Mouse (Mus musculus) stomach, embryonic 16.5 days (tissue): ENCODE measurements at regions not wholly inside any gene's neighbourhood (a gene's known extent, or its start where the extent isn't known, plus 50 kb on each side); places are given as distances from the start of the nearest gene placed in this dataset.

Experiments
- ATAC-seq: fragments of 200-750 bp; cut with Nextera tagmentation; 2 replicates; pipeline ENCODE4 v1.8.0; 2017; ENCODE audit warnings: moderate number of reproducible peaks, moderate TSS enrichment; ENCODE audit not compliant: insufficient read depth, low FRiP score
- H3K27ac ChIP-seq: fragments of 300-500 bp; sonication (generic); 2 replicates; pipeline ENCODE4 v1.5.1; 2014; ENCODE audit warnings: low read length
- H3K27me3 ChIP-seq: fragments of 300-500 bp; sonication (generic); 2 replicates; pipeline ENCODE4 v1.6.1; 2014; ENCODE audit warnings: low read length, control low read depth, mixed read lengths; ENCODE audit not compliant: control insufficient read depth, insufficient read depth
- H3K36me3 ChIP-seq: fragments of 300-500 bp; sonication (generic); 2 replicates; pipeline ENCODE4 v1.6.1; 2014; ENCODE audit warnings: low read length; ENCODE audit not compliant: control insufficient read depth, insufficient read depth
- H3K4me1 ChIP-seq: fragments of 300-500 bp; sonication (generic); 2 replicates; pipeline ENCODE4 v1.6.1; 2014; ENCODE audit warnings: low read length, control low read depth, mixed read lengths; ENCODE audit not compliant: control insufficient read depth, insufficient read depth
- H3K4me2 ChIP-seq: fragments of 300-500 bp; sonication (generic); 2 replicates; pipeline ENCODE4 v1.6.1; 2014; ENCODE audit warnings: low read depth, low read length, mixed read lengths
- H3K4me3 ChIP-seq: fragments of 300-500 bp; sonication (generic); replicated peaks from 2 replicates; pipeline ENCODE4 v1.5.1; 2014; ENCODE audit warnings: mild to moderate bottlenecking, low read length
- H3K9ac ChIP-seq: fragments of 300-500 bp; sonication (generic); 2 replicates; pipeline ENCODE4 v1.6.1; 2014; ENCODE audit warnings: low read length
- H3K9me3 ChIP-seq: fragments of 300-500 bp; sonication (generic); replicated peaks from 2 replicates; pipeline ENCODE4 v1.6.1; 2016; ENCODE audit warnings: low read length, control low read depth; ENCODE audit not compliant: control insufficient read depth
- WGBS: fragments of 180-500 bp; shearing (Covaris S2); extraction: QIAGEN DNeasy Blood & Tissue Kit; methylation state at CpG from one replicate; pipeline ENCODE4 v1.1.7; 2014; 5-methylcytosine and 5-hydroxymethylcytosine counted together

GRCm38 (mm10) chr13:81852309-81852978 lies 69.6 kb downstream of the Cetn3 start:
- Histone ChIP-seq H3K27me3 (no peaks in the 10 kb centered on the region), H3K27ac (no peak overlapping the region), H3K36me3 (no peaks in the 10 kb centered on the region), H3K4me3 (no peak overlapping the region), H3K9ac (no peak overlapping the region), H3K4me2 (no peak overlapping the region), H3K4me1 (no peaks in the 10 kb centered on the region), H3K9me3 (no peaks in the 10 kb centered on the region)
- no peak for ATAC-seq
- 55% methylated on average over 2 of the region's 2 CpGs for WGBS

- Histone ChIP-seq H3K27me3 (no peaks in the 10 kb centered on the region), H3K9me3 (no peaks in the 10 kb centered on the region), H3K4me1 (no peaks in the 10 kb centered on the region), H3K4me2 (no peak overlapping the region), H3K27ac (no peak overlapping the region), H3K4me3 (no peak overlapping the region), H3K9ac (no peak overlapping the region), H3K36me3 (no peaks in the 10 kb centered on the region)
- no peak for ATAC-seq
- WGBS, result 46% methylated on average over 4 of the region's 4 CpGs
These were observed 73.2 kb downstream of the Cetn3 start for GRCm38 (mm10) chr13:81856072-81856471.

- 71% methylated on average over 4 of the region's 4 CpGs for WGBS
- H3K27ac ChIP-seq, result no peak overlapping the region
- no peaks in the 10 kb centered on the region for H3K36me3 ChIP-seq
- H3K4me2 ChIP-seq, result no peak overlapping the region
- H3K4me3 ChIP-seq, result no peak overlapping the region
- no peaks in the 10 kb centered on the region for H3K9me3 ChIP-seq
- no peaks in the 10 kb centered on the region for H3K4me1 ChIP-seq
- no peak overlapping the region for H3K9ac ChIP-seq
- no peak for ATAC-seq
- H3K27me3 ChIP-seq, result no peaks in the 10 kb centered on the region
These were observed 77.8 kb downstream of the Cetn3 start for GRCm38 (mm10) chr13:81860683-81861082.

- no peak overlapping the region for H3K27ac ChIP-seq
- no peak overlapping the region for H3K4me3 ChIP-seq
- no peaks in the 10 kb centered on the region for H3K36me3 ChIP-seq
- H3K4me2 ChIP-seq, result no peak overlapping the region
- H3K9ac ChIP-seq, result no peak overlapping the region
- H3K9me3 ChIP-seq, result no peaks in the 10 kb centered on the region
- H3K4me1 ChIP-seq, result no peaks in the 10 kb centered on the region
- no peaks in the 10 kb centered on the region for H3K27me3 ChIP-seq
- 76% methylated on average over 5 of the region's 5 CpGs for WGBS
- no peak for ATAC-seq
These were observed 79.2 kb downstream of the Cetn3 start for GRCm38 (mm10) chr13:81861886-81862600.

- H3K4me1 ChIP-seq, result no peaks in the 10 kb centered on the region
- no peak for ATAC-seq
- no peak overlapping the region for H3K9ac ChIP-seq
- H3K4me2 ChIP-seq, result no peak overlapping the region
- no peaks in the 10 kb centered on the region for H3K9me3 ChIP-seq
- no peak overlapping the region for H3K27ac ChIP-seq
- no peak overlapping the region for H3K4me3 ChIP-seq
- H3K36me3 ChIP-seq, result no peaks in the 10 kb centered on the region
- WGBS, result 72% methylated on average over 9 of the region's 9 CpGs
- H3K27me3 ChIP-seq, result no peaks in the 10 kb centered on the region
These were observed 88.3 kb downstream of the Cetn3 start for GRCm38 (mm10) chr13:81871226-81871625.

- Histone ChIP-seq H3K4me1 (no peaks in the 10 kb centered on the region), H3K9me3 (no peaks in the 10 kb centered on the region), H3K9ac (no peak overlapping the region), H3K4me2 (no peak overlapping the region), H3K27me3 (no peaks in the 10 kb centered on the region), H3K4me3 (no peak overlapping the region), H3K27ac (no peak overlapping the region), H3K36me3 (no peaks in the 10 kb centered on the region)
- WGBS, result 64% methylated on average over 6 of the region's 6 CpGs
- no peak for ATAC-seq
These were observed 103.0 kb downstream of the Cetn3 start for GRCm38 (mm10) chr13:81885879-81886278.

GRCm38 (mm10) chr13:81930266-81930665 lies 147.4 kb downstream of the Cetn3 start:
- H3K27ac ChIP-seq, result no peak overlapping the region
- H3K4me1 ChIP-seq, result no peaks in the 10 kb centered on the region
- no peaks in the 10 kb centered on the region for H3K9me3 ChIP-seq
- no peak overlapping the region for H3K4me3 ChIP-seq
- WGBS, result 36% methylated on average over 4 of the region's 4 CpGs
- no peaks in the 10 kb centered on the region for H3K27me3 ChIP-seq
- no peak overlapping the region for H3K9ac ChIP-seq
- no peaks in the 10 kb centered on the region for H3K36me3 ChIP-seq
- no peak overlapping the region for H3K4me2 ChIP-seq
- peak; percentile 87 for ATAC-seq

GRCm38 (mm10) chr13:81931199-81931598 lies 148.3 kb downstream of the Cetn3 start:
- H3K4me1 ChIP-seq, result no peaks in the 10 kb centered on the region
- H3K4me2 ChIP-seq, result no peak overlapping the region
- no peak overlapping the region for H3K27ac ChIP-seq
- no peaks in the 10 kb centered on the region for H3K9me3 ChIP-seq
- H3K27me3 ChIP-seq, result no peaks in the 10 kb centered on the region
- no peak for ATAC-seq
- H3K9ac ChIP-seq, result no peak overlapping the region
- H3K4me3 ChIP-seq, result no peak overlapping the region
- 76% methylated on average over 2 of the region's 2 CpGs for WGBS
- no peaks in the 10 kb centered on the region for H3K36me3 ChIP-seq

- Histone ChIP-seq H3K27me3 (no peaks in the 10 kb centered on the region), H3K4me3 (no peak overlapping the region), H3K9ac (no peak overlapping the region), H3K4me1 (no peaks in the 10 kb centered on the region), H3K27ac (no peak overlapping the region), H3K9me3 (no peaks in the 10 kb centered on the region), H3K4me2 (no peak overlapping the region), H3K36me3 (no peaks in the 10 kb centered on the region)
- no peak for ATAC-seq
- WGBS, result 74% methylated on average over 3 of the region's 3 CpGs
These were observed 154.2 kb downstream of the Cetn3 start for GRCm38 (mm10) chr13:81937061-81937460.
